Mouse (Mus musculus): ENCODE measurements around the gene Sptb. TPM values are rescaled to one million over a fixed set of nuclear protein-coding genes. Genes with fewer than 3 reads are reported as not detected.

Sptb gene
- polyA plus RNA-seq, 1 experiment from 2014 or later = 1.3 TPM

GRCm38 (mm10) chr12:76576061-76576460 is 134.3 kb downstream of the Sptb start:
- Histone ChIP-seq H3K27me3 (ENCODE audit: control insufficient read depth, insufficient read depth, low read depth, low read length) (no peaks in the 10 kb centered on the region), H3K4me3 (ENCODE audit: low read length) (no peak overlapping the region), H3K9ac (ENCODE audit: low read length) (no peak overlapping the region), H3K4me1 (replicated peaks; ENCODE audit: control insufficient read depth, insufficient read depth, low read length) (no peaks in the 10 kb centered on the region), H3K36me3 (ENCODE audit: control insufficient read depth, insufficient read depth, low read length) (peaks cover 11% of the 10 kb centered on the region), H3K4me2 (ENCODE audit: low read depth, low read length) (no peak overlapping the region), H3K27ac (ENCODE audit: low read length) (no peak overlapping the region), H3K9me3 (ENCODE audit: control insufficient read depth, low read length) (no peaks in the 10 kb centered on the region)
- 81% methylated on average over 9 of the region's 9 CpGs for WGBS
- no peak for ATAC-seq (ENCODE audit: low read depth)

GRCm38 (mm10) chr12:76574815-76575214 is 135.5 kb downstream of the Sptb start:
- Histone ChIP-seq H3K36me3 (ENCODE audit: control insufficient read depth, insufficient read depth, low read length) (peaks cover 11% of the 10 kb centered on the region), H3K4me1 (replicated peaks; ENCODE audit: control insufficient read depth, insufficient read depth, low read length) (peaks cover 6% of the 10 kb centered on the region; the same call in 1 of the 2 replicates), H3K9me3 (ENCODE audit: control insufficient read depth, low read length) (no peaks in the 10 kb centered on the region), H3K4me2 (ENCODE audit: low read depth, low read length) (no peak overlapping the region), H3K4me3 (ENCODE audit: low read length) (no peak overlapping the region), H3K27ac (ENCODE audit: low read length) (no peak overlapping the region), H3K27me3 (ENCODE audit: control insufficient read depth, insufficient read depth, low read depth, low read length) (no peaks in the 10 kb centered on the region), H3K9ac (ENCODE audit: low read length) (no peak overlapping the region)
- no peak for ATAC-seq (ENCODE audit: low read depth)
- 93% methylated on average over 6 of the region's 6 CpGs for WGBS

- H3K9ac ChIP-seq (ENCODE audit: low read length) = no peak overlapping the region
- WGBS = 87% methylated on average over 6 of the region's 6 CpGs
- no peak overlapping the region for H3K4me2 ChIP-seq (ENCODE audit: low read depth, low read length)
- no peak overlapping the region for H3K4me3 ChIP-seq (ENCODE audit: low read length)
- H3K27ac ChIP-seq (ENCODE audit: low read length) = no peak overlapping the region
- ATAC-seq (ENCODE audit: low read depth) = no peak
- H3K27me3 ChIP-seq (ENCODE audit: control insufficient read depth, insufficient read depth, low read depth, low read length) = no peaks in the 10 kb centered on the region
- peaks cover 11% of the 10 kb centered on the region for H3K36me3 ChIP-seq (ENCODE audit: control insufficient read depth, insufficient read depth, low read length)
- H3K9me3 ChIP-seq (ENCODE audit: control insufficient read depth, low read length) = no peaks in the 10 kb centered on the region
- H3K4me1 ChIP-seq (replicated peaks; ENCODE audit: control insufficient read depth, insufficient read depth, low read length) = peaks cover 6% of the 10 kb centered on the region; the same call in 1 of the 2 replicates
These were observed 137.0 kb downstream of the Sptb start for GRCm38 (mm10) chr12:76573381-76573780.

- ATAC-seq (ENCODE audit: low read depth) = no peak
- Histone ChIP-seq H3K9ac (ENCODE audit: low read length) (no peak overlapping the region), H3K27ac (ENCODE audit: low read length) (no peak overlapping the region), H3K27me3 (ENCODE audit: control insufficient read depth, insufficient read depth, low read depth, low read length) (no peaks in the 10 kb centered on the region), H3K4me1 (replicated peaks; ENCODE audit: control insufficient read depth, insufficient read depth, low read length) (peaks cover 6% of the 10 kb centered on the region; the same call in 1 of the 2 replicates), H3K4me2 (ENCODE audit: low read depth, low read length) (no peak overlapping the region), H3K36me3 (ENCODE audit: control insufficient read depth, insufficient read depth, low read length) (peaks cover 11% of the 10 kb centered on the region), H3K4me3 (ENCODE audit: low read length) (no peak overlapping the region), H3K9me3 (ENCODE audit: control insufficient read depth, low read length) (no peaks in the 10 kb centered on the region; the same call in 1 of the 2 replicates)
- 70% methylated on average over 27 of the region's 27 CpGs for WGBS
These were observed 137.8 kb downstream of the Sptb start for GRCm38 (mm10) chr12:76572261-76573251.

- peaks cover 6% of the 10 kb centered on the region; the same call in 1 of the 2 replicates for H3K4me1 ChIP-seq (replicated peaks; ENCODE audit: control insufficient read depth, insufficient read depth, low read length)
- H3K27me3 ChIP-seq (ENCODE audit: control insufficient read depth, insufficient read depth, low read depth, low read length) = no peaks in the 10 kb centered on the region
- H3K4me3 ChIP-seq (ENCODE audit: low read length) = no peak overlapping the region
- H3K9me3 ChIP-seq (ENCODE audit: control insufficient read depth, low read length) = peaks cover 3% of the 10 kb centered on the region; the same call in 1 of the 2 replicates
- ATAC-seq (ENCODE audit: low read depth) = no peak
- H3K27ac ChIP-seq (ENCODE audit: low read length) = no peak overlapping the region
- no peak overlapping the region for H3K9ac ChIP-seq (ENCODE audit: low read length)
- 81% methylated on average over 10 of the region's 10 CpGs for WGBS
- H3K36me3 ChIP-seq (ENCODE audit: control insufficient read depth, insufficient read depth, low read length) = peaks cover 11% of the 10 kb centered on the region
- H3K4me2 ChIP-seq (ENCODE audit: low read depth, low read length) = no peak overlapping the region
These were observed 139.1 kb downstream of the Sptb start for GRCm38 (mm10) chr12:76571266-76571665.

GRCm38 (mm10) chr12:76570221-76570940 is 140.0 kb downstream of the Sptb start:
- Histone ChIP-seq H3K27ac (ENCODE audit: low read length) (no peak overlapping the region), H3K9ac (ENCODE audit: low read length) (no peak overlapping the region), H3K4me3 (ENCODE audit: low read length) (no peak overlapping the region), H3K36me3 (ENCODE audit: control insufficient read depth, insufficient read depth, low read length) (peaks cover 11% of the 10 kb centered on the region), H3K4me1 (replicated peaks; ENCODE audit: control insufficient read depth, insufficient read depth, low read length) (peaks cover 6% of the 10 kb centered on the region; the same call in 1 of the 2 replicates), H3K27me3 (ENCODE audit: control insufficient read depth, insufficient read depth, low read depth, low read length) (no peaks in the 10 kb centered on the region), H3K9me3 (ENCODE audit: control insufficient read depth, low read length) (peaks cover 3% of the 10 kb centered on the region; the same call in 1 of the 2 replicates), H3K4me2 (ENCODE audit: low read depth, low read length) (no peak overlapping the region)
- ATAC-seq (ENCODE audit: low read depth) = peak; percentile 42; the same call in 1 of the 2 replicates
- WGBS = 57% methylated on average over 9 of the region's 9 CpGs

- H3K4me2 ChIP-seq (ENCODE audit: low read depth, low read length) = no peak overlapping the region
- no peaks in the 10 kb centered on the region for H3K27me3 ChIP-seq (ENCODE audit: control insufficient read depth, insufficient read depth, low read depth, low read length)
- H3K9ac ChIP-seq (ENCODE audit: low read length) = no peak overlapping the region
- peaks cover 6% of the 10 kb centered on the region; the same call in 1 of the 2 replicates for H3K4me1 ChIP-seq (replicated peaks; ENCODE audit: control insufficient read depth, insufficient read depth, low read length)
- no peak overlapping the region for H3K27ac ChIP-seq (ENCODE audit: low read length)
- peaks cover 14% of the 10 kb centered on the region for H3K36me3 ChIP-seq (ENCODE audit: control insufficient read depth, insufficient read depth, low read length)
- no peak for ATAC-seq (ENCODE audit: low read depth)
- H3K9me3 ChIP-seq (ENCODE audit: control insufficient read depth, low read length) = peaks cover 3% of the 10 kb centered on the region; the same call in 1 of the 2 replicates
- no peak overlapping the region for H3K4me3 ChIP-seq (ENCODE audit: low read length)
- 78% methylated on average over 10 of the region's 10 CpGs for WGBS
These were observed 144.1 kb downstream of the Sptb start for GRCm38 (mm10) chr12:76566284-76566683.

- 67% methylated on average over 4 of the region's 4 CpGs for WGBS
- Histone ChIP-seq H3K4me1 (replicated peaks; ENCODE audit: control insufficient read depth, insufficient read depth, low read length) (no peaks in the 10 kb centered on the region), H3K27me3 (ENCODE audit: control insufficient read depth, insufficient read depth, low read depth, low read length) (no peaks in the 10 kb centered on the region), H3K9me3 (ENCODE audit: control insufficient read depth, low read length) (no peaks in the 10 kb centered on the region), H3K4me3 (ENCODE audit: low read length) (no peak overlapping the region), H3K4me2 (ENCODE audit: low read depth, low read length) (no peak overlapping the region), H3K36me3 (ENCODE audit: control insufficient read depth, insufficient read depth, low read length) (peaks cover 14% of the 10 kb centered on the region), H3K27ac (ENCODE audit: low read length) (no peak overlapping the region), H3K9ac (ENCODE audit: low read length) (no peak overlapping the region)
- no peak for ATAC-seq (ENCODE audit: low read depth)
These were observed 148.2 kb downstream of the Sptb start for GRCm38 (mm10) chr12:76562196-76562595.

GRCm38 (mm10) chr12:76558206-76558605 is 152.1 kb downstream of the Sptb start:
- Histone ChIP-seq H3K27me3 (ENCODE audit: control insufficient read depth, insufficient read depth, low read depth, low read length) (no peaks in the 10 kb centered on the region), H3K27ac (ENCODE audit: low read length) (no peak overlapping the region), H3K36me3 (ENCODE audit: control insufficient read depth, insufficient read depth, low read length) (peaks cover 5% of the 10 kb centered on the region; the same call in 1 of the 2 replicates), H3K4me1 (replicated peaks; ENCODE audit: control insufficient read depth, insufficient read depth, low read length) (no peaks in the 10 kb centered on the region; the same call in 1 of the 2 replicates), H3K4me2 (ENCODE audit: low read depth, low read length) (no peak overlapping the region), H3K4me3 (ENCODE audit: low read length) (no peak overlapping the region), H3K9ac (ENCODE audit: low read length) (no peak overlapping the region), H3K9me3 (ENCODE audit: control insufficient read depth, low read length) (no peaks in the 10 kb centered on the region)
- 48% methylated on average over 5 of the region's 5 CpGs for WGBS
- ATAC-seq (ENCODE audit: low read depth) = 0 out of 2 replicates have a peak, but pooled peaks have one; percentile 34
